Mouse (Mus musculus): Measurements from ENCODE around the gene Smco4.
A peak's percentile ranks its signal among the peaks of the same experiment; 100 is the strongest.
"Not testable (repeated sequence)": the region's sequence is repeated elsewhere in the genome, so short reads cannot be mapped to it uniquely, and the experiment has no call there.

Smco4 gene

DNA sequence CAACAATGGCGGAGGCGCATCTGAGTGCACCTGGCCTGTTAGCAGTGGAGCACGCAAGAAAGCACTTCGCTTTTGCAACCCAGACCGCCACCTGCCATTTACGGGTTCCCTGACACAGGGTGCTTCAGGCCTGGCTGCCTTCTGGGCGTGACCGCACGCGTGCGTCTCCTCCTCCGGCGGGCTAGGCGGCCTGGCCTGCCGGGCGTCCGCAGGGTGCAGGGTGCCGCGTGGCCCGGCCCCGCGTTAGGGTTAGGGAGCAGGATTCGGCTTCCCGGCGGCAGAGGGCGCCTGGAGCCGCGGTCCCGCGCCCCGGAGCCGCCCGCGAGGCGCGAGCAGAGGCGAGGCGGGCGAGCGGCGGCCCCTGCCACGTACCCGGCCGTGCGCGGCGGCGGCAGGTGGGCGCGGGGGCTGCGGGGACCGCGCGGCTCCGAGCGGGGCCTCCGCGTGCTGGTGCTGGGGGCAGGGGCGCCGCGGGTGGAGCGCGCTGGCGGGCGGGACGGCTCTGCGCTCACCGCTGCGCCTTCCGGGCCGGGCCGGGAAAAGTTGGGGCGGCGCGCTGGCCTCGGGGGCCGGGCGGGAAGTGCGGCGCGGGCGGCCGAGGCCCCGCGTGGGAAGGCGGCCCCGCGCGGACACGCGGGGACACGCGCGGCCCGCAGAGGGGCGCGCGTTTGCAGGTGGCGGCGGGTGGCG lies at the start of gene Smco4:
Gene Smco4, plus strand, starts transcription at position 198 of the 690 bp plus-strand sequence.
- DNase-seq = peak; percentile 41 to 58

DNA sequence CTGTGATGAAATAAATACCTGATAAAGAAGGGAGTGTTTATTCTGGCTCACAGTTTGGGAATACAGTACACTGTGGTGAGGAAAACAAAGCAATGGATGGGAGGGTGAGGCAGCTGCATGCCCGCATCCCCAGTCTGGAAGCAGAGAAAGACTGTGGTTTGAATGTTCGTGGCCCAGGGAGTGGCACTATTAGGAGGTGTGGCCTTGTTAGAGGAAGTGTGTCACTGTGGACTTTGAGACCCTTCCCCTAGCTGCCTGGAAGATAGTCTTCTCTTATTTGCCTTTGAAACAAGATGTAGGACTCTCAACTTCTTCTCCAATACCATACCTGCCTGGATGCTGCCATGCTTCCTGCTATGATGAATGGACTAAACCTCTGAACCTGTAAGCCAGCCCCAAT lies 45.8 kb upstream of the Smco4 start:
- DNase-seq = no peak

DNA sequence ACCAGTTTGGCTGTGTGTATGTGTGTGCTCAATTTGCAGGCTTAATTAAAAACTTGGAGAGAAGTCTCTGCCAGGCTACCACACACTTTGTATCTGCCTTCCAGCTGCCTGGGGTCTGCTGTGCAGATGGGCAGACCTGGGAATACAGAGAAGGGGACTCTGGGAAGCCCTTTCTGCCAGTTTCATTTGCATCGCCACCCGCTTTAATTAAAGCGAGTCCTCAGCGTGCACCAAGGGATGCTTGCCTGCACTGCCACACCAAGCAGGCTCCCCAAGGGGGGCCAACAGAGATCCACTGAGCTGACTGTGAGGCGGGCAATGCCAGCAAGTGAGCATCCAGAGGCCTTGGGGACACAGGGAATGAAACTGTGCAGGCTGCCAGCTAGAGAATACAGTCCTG lies 42.3 kb upstream of the Smco4 start:
- DNase-seq = no peak

DNA sequence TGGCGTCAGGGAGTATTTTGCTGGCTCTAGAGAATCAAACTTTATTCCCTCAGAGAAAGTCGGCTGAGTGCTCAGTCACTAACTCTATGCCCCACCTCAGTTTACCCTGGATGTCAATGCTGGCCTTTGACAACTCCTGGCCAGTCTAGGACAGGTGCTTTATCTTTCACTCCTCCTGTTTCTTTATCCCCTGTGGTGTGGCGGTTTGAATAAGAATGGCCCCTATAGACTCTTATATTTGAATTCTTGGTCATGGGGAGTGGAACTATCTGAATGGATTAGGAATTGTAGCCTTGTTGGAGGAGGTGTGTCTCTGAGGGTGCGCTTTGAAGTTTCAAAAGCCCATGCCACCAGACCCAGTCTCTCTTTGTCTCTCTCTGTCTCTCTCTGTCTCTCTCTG lies 21.0 kb upstream of the Smco4 start:
- no peak for DNase-seq

DNA sequence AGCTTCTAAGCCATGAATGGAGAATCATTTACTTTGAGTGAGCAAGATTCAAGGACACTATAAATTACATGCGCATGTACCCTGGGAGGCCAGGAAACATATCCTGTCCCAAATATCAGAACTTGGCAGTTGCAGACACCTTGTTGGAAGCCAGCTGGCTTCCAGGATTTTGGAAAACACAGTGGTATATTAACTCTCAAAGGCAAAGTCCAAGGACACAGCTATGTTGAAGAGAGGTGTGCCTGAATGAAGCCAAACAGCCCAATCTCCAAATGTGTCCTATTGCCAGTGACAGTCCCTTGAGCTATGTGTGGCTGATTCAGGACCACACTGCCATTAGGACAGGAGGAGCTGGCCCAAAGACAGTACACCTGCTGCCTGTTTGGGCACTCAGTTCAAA lies 20.0 kb upstream of the Smco4 start:
- DNase-seq = peak; percentile 12 to 16

GRCm38 (mm10) chr9:15477556-15477955 lies 15.7 kb upstream of the Smco4 start:
- peak; percentile 68 to 71 for DNase-seq

DNA sequence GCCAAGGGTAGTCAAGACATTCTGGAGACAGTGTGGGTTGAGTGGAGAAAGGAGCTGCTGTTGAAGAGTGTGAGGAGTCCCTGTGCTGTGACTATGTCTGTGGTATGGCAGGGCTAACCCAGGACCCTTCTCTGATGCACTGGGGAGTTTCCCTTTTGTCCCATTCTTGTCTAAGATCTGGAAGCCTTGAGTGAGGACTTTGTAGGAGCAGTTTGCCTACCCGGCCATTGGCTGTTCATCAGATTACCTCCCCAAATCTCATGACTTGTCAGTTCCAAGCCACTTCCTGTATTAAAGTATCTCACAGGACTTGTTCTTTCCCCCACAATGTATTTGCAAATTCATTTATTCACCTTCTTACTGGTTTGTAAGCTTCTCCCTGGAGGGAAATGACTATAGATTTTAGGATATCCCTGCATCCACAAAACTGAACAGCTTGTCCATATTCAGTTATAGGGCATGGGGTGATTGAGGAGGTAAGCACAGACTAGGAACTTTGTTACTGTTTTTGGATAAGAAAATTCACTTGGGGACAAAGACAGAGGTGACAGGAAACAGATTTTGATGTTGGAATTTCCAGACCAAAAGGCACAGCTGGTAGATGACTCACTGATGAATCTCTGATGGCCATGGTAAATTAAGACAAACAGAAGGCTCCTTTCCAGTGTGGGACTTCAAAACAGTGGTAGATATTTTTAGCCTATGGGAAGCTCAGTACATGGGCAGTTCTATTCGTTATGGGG lies 5.4 kb upstream of the Smco4 start:
- DNase-seq = no peak

DNA sequence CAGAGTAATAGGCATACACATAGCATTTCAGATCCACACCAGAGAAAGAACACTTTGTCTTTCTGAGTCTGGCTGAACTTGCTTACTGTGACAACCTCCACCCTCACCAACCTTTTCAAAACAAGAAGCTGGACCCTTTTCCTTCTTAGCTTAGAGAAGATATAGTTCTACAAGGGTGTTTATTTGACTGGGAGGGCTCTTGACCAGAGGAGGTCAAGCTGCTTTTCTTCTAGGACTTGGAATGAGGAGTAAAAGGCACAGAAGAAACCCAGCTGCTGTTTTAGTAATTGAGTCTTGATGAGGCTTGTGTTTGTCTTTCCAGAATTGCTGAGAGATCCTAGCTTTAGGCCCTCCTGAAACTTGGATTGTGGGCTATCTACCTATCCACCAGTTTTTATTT lies 3.9 kb upstream of the Smco4 start:
- DNase-seq = no peak

GRCm38 (mm10) chr9:15490331-15491100 lies 2.7 kb upstream of the Smco4 start:
- DNase-seq = no peak

GRCm38 (mm10) chr9:15491686-15492085 lies 1.5 kb upstream of the Smco4 start:
- DNase-seq = no peak

DNA sequence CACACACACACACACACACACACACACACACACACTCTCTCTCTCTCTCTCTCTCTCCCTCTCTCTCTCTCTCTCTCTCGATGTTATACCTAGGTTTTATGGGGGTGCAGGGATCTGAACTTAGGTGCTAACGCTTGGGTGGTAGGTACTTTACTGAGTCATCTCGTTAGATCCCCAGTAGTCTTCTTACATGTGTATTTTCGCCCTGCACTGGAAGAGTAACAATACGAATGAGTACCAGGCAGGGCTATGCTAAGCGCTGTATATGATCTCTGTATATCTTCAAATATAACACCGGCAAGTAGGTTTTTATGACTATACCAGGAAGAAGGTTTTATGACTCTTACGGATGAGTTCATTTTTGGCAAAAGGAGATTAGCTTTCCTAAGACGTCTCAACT lies 831 bp upstream of the Smco4 start:
- no peak for DNase-seq

DNA sequence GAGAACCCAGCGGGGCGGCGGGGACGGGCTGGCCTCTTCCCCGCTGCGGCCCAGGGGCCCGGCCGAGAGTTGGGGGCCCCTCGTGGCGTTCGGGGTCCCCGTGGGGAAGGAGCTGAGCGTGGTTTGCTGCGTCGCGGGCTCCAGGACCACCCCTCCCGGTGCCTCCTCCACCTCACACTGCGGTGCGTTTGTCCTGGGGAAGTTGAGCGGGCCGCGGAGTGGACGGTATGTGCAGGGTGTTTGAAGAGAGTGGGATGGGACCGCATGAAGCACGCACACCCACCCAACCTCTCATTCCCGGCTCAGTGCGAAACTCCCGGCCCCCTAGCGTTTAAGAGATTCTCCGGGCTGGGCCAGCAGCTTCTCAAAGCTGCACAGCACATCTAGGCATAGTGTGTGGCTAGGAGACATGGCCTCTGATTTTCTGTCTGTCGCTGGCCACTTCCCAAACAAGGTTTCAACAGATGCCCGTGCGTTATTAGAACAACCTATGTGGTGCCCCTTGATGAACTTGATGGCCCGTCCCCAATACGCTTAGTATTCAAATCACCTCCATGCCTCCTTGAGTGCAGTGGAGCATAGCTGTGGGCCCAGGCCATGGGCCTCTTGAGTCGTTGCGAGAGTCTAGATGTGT lies 810 bp downstream of the Smco4 start:
- peak; percentile 14 to 24 for DNase-seq

- DNase-seq = not testable (repeated sequence)
Measured at GRCm38 (mm10) chr9:15495281-15495680, 2.0 kb downstream of the Smco4 start.

GRCm38 (mm10) chr9:15495921-15496577 lies 2.8 kb downstream of the Smco4 start:
- no peak for DNase-seq

DNA sequence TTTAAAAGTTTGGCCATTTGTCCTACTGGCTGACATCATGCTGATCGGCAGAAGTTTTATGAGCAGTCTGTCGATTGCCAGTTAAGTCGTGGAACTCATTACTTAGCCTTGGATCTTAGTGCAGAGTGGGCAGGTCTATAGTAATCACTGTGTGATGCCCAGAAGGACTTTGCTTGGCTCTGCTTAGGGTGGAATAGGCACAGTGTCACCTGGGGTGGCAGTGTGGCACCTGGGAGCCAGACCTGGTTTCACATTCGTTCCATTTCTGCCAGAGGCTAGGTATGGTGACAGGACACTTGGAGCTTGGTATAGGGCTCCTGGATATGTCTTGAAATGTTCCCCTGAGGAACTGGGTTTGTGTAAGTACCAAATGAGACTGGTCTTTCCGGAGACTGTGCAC lies 6.8 kb downstream of the Smco4 start:
- no peak for DNase-seq

DNA sequence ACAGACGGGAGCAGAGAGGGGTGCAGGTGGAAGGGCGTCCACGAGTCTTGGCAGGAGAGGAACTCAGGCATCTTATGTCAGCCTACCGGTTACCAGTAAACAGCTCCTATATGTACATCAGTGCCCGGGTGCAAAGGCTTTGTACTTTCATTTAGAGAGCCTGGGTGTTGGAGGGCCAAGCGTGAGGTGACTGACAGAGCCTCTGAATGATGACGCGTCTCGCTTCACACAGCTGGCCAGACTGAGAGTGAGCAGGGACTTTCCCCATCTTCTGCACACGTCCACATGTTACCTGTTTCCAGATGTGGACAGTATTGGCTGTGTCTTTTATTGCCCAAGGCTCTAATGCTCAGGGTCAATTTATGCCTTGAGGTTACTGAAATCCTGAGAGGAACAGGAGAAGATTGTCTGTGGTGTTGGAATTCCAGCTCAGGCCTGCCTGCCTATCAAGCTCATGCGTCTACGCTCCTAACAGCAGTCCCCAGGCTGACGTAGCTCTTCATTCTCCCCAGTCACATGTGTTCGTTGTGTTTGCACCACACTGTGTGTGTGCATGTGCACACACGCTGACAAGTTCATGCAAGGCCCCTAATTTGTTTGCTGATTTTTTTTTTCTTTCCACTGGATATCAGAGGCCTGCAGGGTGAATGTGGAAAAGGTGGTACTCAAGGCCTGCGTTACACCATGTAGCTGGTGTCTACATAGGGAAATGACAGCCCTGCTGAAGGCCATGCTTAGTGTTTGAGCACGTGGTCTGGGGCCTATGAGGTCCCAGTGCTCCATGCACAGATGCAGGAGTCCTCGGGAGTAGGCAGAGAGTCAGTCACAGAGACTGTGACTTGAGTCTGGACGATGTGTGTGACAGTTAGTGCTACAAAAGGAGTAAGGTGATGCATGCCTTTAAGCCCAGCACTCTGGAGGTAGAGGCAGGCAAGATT lies 8.4 kb downstream of the Smco4 start:
- no peak for DNase-seq

DNA sequence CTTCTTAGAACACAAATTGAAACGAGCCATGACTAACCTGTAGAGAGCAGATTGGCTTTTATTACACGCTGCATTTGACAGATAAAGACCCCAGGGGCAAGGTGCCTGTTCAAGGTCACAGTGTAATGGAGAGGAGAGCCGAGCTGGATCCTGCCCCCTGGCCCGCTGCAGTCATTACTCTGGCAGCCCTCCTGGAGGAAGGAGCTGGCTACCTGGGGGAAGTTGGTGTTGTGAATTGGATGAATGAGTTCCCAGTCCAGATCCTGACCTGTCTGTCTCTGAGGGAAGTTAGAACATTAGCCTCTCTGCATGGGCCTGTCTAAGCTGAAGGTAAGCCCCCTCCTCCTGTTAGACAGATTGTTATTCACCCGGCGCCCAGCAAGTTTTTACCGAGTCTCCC lies 9.2 kb downstream of the Smco4 start:
- DNase-seq = no peak

GRCm38 (mm10) chr9:15503307-15503706 lies 10.1 kb downstream of the Smco4 start:
- DNase-seq = no peak

DNA sequence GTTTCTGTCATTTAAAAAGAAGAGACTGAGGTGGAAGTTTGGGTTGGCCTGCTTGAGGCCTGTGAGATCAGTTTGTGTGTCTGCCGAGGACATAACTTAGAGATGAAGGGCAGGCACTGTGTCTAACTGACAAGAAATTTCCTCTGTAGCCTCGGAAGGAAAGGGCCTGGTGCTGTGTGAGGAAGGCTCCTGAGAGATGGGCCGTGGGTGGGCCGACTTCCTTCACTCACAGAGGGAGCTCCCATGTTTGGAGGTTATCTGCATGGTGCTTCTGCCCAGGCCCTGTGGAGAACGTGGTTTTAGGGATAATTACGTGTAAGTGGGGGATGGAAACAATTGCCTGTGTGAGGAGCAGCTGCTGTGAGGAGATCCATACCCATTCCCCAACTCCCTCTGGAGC lies 10.6 kb downstream of the Smco4 start:
- no peak for DNase-seq

DNA sequence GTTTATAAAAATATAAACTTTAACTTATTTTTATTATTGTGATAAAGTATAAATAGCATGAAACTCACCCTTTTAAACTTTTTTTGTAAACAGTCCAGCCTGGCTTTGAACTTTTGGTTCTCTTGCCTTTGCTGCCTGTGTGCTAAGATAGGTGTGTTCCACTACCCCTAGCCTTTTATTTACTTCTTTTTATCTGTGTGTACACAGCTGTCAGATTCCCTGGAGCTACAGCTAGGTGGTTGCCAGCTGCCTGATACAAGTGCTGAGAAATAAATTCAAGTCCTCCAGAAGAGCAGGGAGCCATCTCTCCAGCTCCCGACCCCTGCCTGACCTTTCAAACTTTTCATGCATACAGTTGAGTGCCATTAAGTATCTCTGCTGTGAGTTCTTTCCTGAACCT lies 12.1 kb downstream of the Smco4 start:
- no peak for DNase-seq

DNA sequence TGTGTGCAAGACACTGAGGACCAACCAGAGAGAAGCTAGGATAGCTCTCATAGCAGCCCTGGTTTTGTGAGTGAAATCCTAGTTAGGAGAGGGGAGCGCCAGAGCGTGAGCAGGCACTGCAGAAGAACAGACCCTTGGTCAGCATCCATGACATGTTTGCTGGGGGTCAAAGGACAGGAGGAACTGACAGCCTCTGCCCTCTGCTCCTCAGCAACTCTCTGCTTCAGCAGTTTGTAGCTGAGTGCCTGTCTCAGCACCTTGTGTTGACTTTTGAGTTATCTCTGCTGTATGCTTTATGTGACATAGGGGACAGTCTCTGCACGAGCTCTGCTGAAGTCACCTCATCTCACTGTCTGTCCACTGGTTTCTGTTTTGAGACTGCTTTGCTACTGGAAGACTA lies 13.6 kb downstream of the Smco4 start:
- no peak for DNase-seq
